8 mouse cellular contexts compared by ENCODE assay signal in the genomic region with DNA sequence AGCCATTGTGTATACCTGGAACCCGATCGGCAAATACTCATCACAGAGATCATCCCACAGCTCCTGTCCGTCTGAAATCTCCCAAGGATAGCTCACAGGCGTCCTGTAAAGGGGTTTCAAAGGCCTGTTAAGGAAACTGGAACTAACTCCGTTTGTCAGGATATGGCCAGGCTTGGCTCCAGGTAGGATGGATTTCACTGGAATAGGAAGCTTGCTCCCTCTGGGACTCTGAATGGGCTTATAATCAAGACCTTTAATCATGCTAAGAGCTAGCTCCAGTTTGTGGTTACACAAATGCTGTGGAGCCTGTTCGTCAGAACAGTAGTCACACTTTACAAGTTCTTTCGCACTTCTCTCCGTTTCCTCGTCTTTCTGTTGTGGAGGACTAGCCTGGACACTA.
DNase-seq lines count a peak whose midpoint lies in the region; ATAC-seq and TF ChIP-seq lines count a peak whose summit lies in the region.

No protein-coding gene starts in this region.

- intact Hi-C loops in left cerebral cortex, adult 2 months (cut with DNase I), result loop anchor here (5.0 kb wide), 1 partner anchor 101 kb away; no protein-coding TSS in a partner anchor
- intact Hi-C loops in left cerebral cortex, postnatal 4 days (cut with DNase I), result loop anchor here (5.0 kb wide), 1 partner anchor 111 kb away; no protein-coding TSS in a partner anchor

- H3K4me1 ChIP-seq in embryonic facial prominence, embryonic 11.5 days (ENCODE audit: control insufficient read depth, insufficient read depth, low read length), result no peaks in the 10 kb centered on the region; the same call in 1 of the 2 replicates
- H3K4me1 ChIP-seq in hindbrain, embryonic 13.5 days (replicated peaks), result peaks cover 49% of the 10 kb centered on the region
- peaks cover 53% of the 10 kb centered on the region for H3K4me1 ChIP-seq in midbrain, embryonic 13.5 days (replicated peaks)

- no peaks in the 10 kb centered on the region for H3K27me3 ChIP-seq in embryonic facial prominence, embryonic 11.5 days (ENCODE audit: control insufficient read depth, insufficient read depth, low read length)
- no peaks in the 10 kb centered on the region for H3K27me3 ChIP-seq in hindbrain, embryonic 13.5 days
- H3K27me3 ChIP-seq in midbrain, embryonic 13.5 days, result no peaks in the 10 kb centered on the region

- peak overlapping the region; percentile 92 for H3K27ac ChIP-seq in left cerebral cortex, adult 2 months
- no peak overlapping the region for H3K27ac ChIP-seq in embryonic facial prominence, embryonic 11.5 days (replicated peaks; ENCODE audit: low read depth, low read length)
- no peak overlapping the region for H3K27ac ChIP-seq in hindbrain, embryonic 13.5 days
- H3K27ac ChIP-seq in midbrain, embryonic 13.5 days, result no peak overlapping the region

- H3K9ac ChIP-seq in embryonic facial prominence, embryonic 11.5 days (replicated peaks; ENCODE audit: low read length), result peak overlapping the region; percentile 28
- peak overlapping the region; percentile 85 for H3K9ac ChIP-seq in hindbrain, embryonic 13.5 days
- peak overlapping the region; percentile 79 for H3K9ac ChIP-seq in midbrain, embryonic 13.5 days (replicated peaks)

- no peaks in the 10 kb centered on the region for H3K36me3 ChIP-seq in embryonic facial prominence, embryonic 11.5 days (replicated peaks; ENCODE audit: control insufficient read depth, insufficient read depth, low read depth, low read length)
- peaks cover 3% of the 10 kb centered on the region; the same call in 1 of the 2 replicates for H3K36me3 ChIP-seq in hindbrain, embryonic 13.5 days
- no peaks in the 10 kb centered on the region for H3K36me3 ChIP-seq in midbrain, embryonic 13.5 days

- 52% methylated on average over 9 of the region's 9 CpGs for WGBS in embryonic facial prominence, embryonic 11.5 days
- 56% methylated on average over 9 of the region's 9 CpGs for WGBS in hindbrain, embryonic 13.5 days
- WGBS in midbrain, embryonic 13.5 days, result 54% methylated on average over 9 of the region's 9 CpGs

- TF ChIP-seq CTCF in left cerebral cortex, adult 2 months (IDR thresholded peaks at IDR 0.05), result no peak

- no peak for DNase-seq in left cerebral cortex, adult 2 months (ENCODE audit: extremely low spot score in 1 of 2, low spot score in 2 of 2)
- no peak for DNase-seq in left cerebral cortex, postnatal 4 days
- DNase-seq in embryonic facial prominence, embryonic 11.5 days (ENCODE audit: low spot score), result peak; percentile 21
- DNase-seq in spleen, postnatal 14 days (ENCODE audit: low spot score in 2 of 2), result no peak
- DNase-seq in left cerebral cortex, adult 18-20 months (ENCODE audit: low spot score in 2 of 2), result no peak

- H3K4me2 ChIP-seq in embryonic facial prominence, embryonic 11.5 days (ENCODE audit: low read depth, low read length), result peak overlapping the region; percentile 83
- peak overlapping the region; percentile 79 for H3K4me2 ChIP-seq in hindbrain, embryonic 13.5 days
- H3K4me2 ChIP-seq in midbrain, embryonic 13.5 days (replicated peaks), result peak overlapping the region; percentile 73

- no peak for ATAC-seq in embryonic facial prominence, embryonic 11.5 days (replicated peaks; ENCODE audit: insufficient number of reproducible peaks, low FRiP score, low TSS enrichment, low read depth)
- no peak for ATAC-seq in hindbrain, embryonic 13.5 days (ENCODE audit: low FRiP score)
- no peak for ATAC-seq in midbrain, embryonic 13.5 days
- no peak for ATAC-seq in CD4-positive, CD25-positive, alpha-beta regulatory T cell, adult 4 months

- no peaks in the 10 kb centered on the region for H3K9me3 ChIP-seq in embryonic facial prominence, embryonic 11.5 days (replicated peaks; ENCODE audit: control insufficient read depth, low read length)
- no peaks in the 10 kb centered on the region for H3K9me3 ChIP-seq in hindbrain, embryonic 13.5 days
- H3K9me3 ChIP-seq in midbrain, embryonic 13.5 days, result no peaks in the 10 kb centered on the region

- H3K4me3 ChIP-seq in left cerebral cortex, adult 2 months, result peak overlapping the region; percentile 88
- peak overlapping the region; percentile 71 for H3K4me3 ChIP-seq in embryonic facial prominence, embryonic 11.5 days (ENCODE audit: low read depth, low read length)
- H3K4me3 ChIP-seq in hindbrain, embryonic 13.5 days, result peak overlapping the region; percentile 86
- H3K4me3 ChIP-seq in midbrain, embryonic 13.5 days (replicated peaks), result peak overlapping the region; percentile 71

Comparison
In these comparisons a context has a peak if more than half of its experiments do, and no peak if none do; other contexts are left out.
1. H3K9ac ChIP-seq: peak in every context shown above with its lines; median percentile 85 in hindbrain, embryonic 13.5 days; 79 in midbrain, embryonic 13.5 days; 28 in embryonic facial prominence, embryonic 11.5 days.